Mouse (Mus musculus): ENCODE measurements around the gene Il17ra. TPM values are rescaled to one million over a fixed set of nuclear protein-coding genes. Genes with fewer than 3 reads are reported as not detected.

Gene Il17ra
- total RNA-seq (2021): 1 to 10 TPM; 6.7 to 8.1 TPM
- long read RNA-seq, experiment 1, partial matches to known transcripts: 1 of 6 reads
- long read RNA-seq, experiment 1, other reads (novel, unspliced or antisense): 5 of 6 reads
- long read RNA-seq, experiment 2, partial matches to known transcripts: 0 of 2 reads
- long read RNA-seq, experiment 2, other reads (novel, unspliced or antisense): 2 of 2 reads

- peak within 1 kb of the TSS; percentile 61; the same call in 1 of the 2 replicates for H3K27ac ChIP-seq
- peak within 1 kb of the TSS; percentile 63 for H3K4me3 ChIP-seq
- DNase-seq (ENCODE audit: low spot score in 2 of 2): peak in 1 of 2 experiments; percentile 57
- no peak for TF ChIP-seq CTCF (conservative IDR thresholded peaks at IDR 0.05)
Observed at GRCm38 (mm10) chr6:120463086-120463871, at the start of gene Il17ra. Gene Il17ra (plus strand): TSS chr6:120463247.

- H3K4me3 ChIP-seq: no peak overlapping the region
- no peak for DNase-seq (ENCODE audit: low spot score in 2 of 2)
- TF ChIP-seq CTCF (conservative IDR thresholded peaks at IDR 0.05): no peak
- no peak overlapping the region for H3K27ac ChIP-seq
Observed at GRCm38 (mm10) chr6:120438161-120438560, 24.9 kb upstream of the Il17ra start.

GRCm38 (mm10) chr6:120442171-120442749, 20.8 kb upstream of the Il17ra start:
- no peak for DNase-seq (ENCODE audit: low spot score in 2 of 2)

GRCm38 (mm10) chr6:120443363-120444355, 19.4 kb upstream of the Il17ra start:
- no peak for DNase-seq (ENCODE audit: low spot score in 2 of 2)
- TF ChIP-seq CTCF (conservative IDR thresholded peaks at IDR 0.05): no peak
- H3K4me3 ChIP-seq: no peak overlapping the region
- no peak overlapping the region for H3K27ac ChIP-seq

More at GRCm38 (mm10) chr6:120442171-120442749, 20.8 kb upstream of the Il17ra start:
- H3K4me3 ChIP-seq: no peak overlapping the region
- TF ChIP-seq CTCF (conservative IDR thresholded peaks at IDR 0.05): no peak
- no peak overlapping the region for H3K27ac ChIP-seq

- Histone ChIP-seq H3K27ac (no peak overlapping the region), H3K4me3 (no peak overlapping the region)
- TF ChIP-seq CTCF (conservative IDR thresholded peaks at IDR 0.05): no peak
- DNase-seq (ENCODE audit: low spot score in 2 of 2): no peak
Observed at GRCm38 (mm10) chr6:120450208-120450607, 12.8 kb upstream of the Il17ra start.

GRCm38 (mm10) chr6:120452384-120453102, 10.5 kb upstream of the Il17ra start:
- TF ChIP-seq CTCF (conservative IDR thresholded peaks at IDR 0.05): no peak
- no peak overlapping the region for H3K4me3 ChIP-seq
- no peak for DNase-seq (ENCODE audit: low spot score in 2 of 2)
- no peak overlapping the region for H3K27ac ChIP-seq

- no peak overlapping the region for H3K4me3 ChIP-seq
- no peak for TF ChIP-seq CTCF (conservative IDR thresholded peaks at IDR 0.05)
- DNase-seq (ENCODE audit: low spot score in 2 of 2): no peak
- H3K27ac ChIP-seq: no peak overlapping the region
Observed at GRCm38 (mm10) chr6:120453103-120453445, 10.0 kb upstream of the Il17ra start.

GRCm38 (mm10) chr6:120453556-120453955, 9.5 kb upstream of the Il17ra start:
- TF ChIP-seq CTCF (conservative IDR thresholded peaks at IDR 0.05): no peak
- no peak for DNase-seq (ENCODE audit: low spot score in 2 of 2)
- Histone ChIP-seq H3K4me3 (no peak overlapping the region), H3K27ac (no peak overlapping the region)

GRCm38 (mm10) chr6:120454627-120455077, 8.4 kb upstream of the Il17ra start:
- TF ChIP-seq CTCF (conservative IDR thresholded peaks at IDR 0.05): no peak
- no peak overlapping the region for H3K27ac ChIP-seq
- DNase-seq (ENCODE audit: low spot score in 2 of 2): no peak
- no peak overlapping the region for H3K4me3 ChIP-seq

- no peak for DNase-seq (ENCODE audit: low spot score in 2 of 2)
- no peak overlapping the region for H3K27ac ChIP-seq
- H3K4me3 ChIP-seq: no peak overlapping the region
- peak; percentile 62 for TF ChIP-seq CTCF (conservative IDR thresholded peaks at IDR 0.05)
Observed at GRCm38 (mm10) chr6:120457074-120457473, 6.0 kb upstream of the Il17ra start.

GRCm38 (mm10) chr6:120457751-120458150, 5.3 kb upstream of the Il17ra start:
- TF ChIP-seq CTCF (conservative IDR thresholded peaks at IDR 0.05): no peak
- Histone ChIP-seq H3K27ac (no peak overlapping the region), H3K4me3 (no peak overlapping the region)
- DNase-seq (ENCODE audit: low spot score in 2 of 2): no peak

- DNase-seq (ENCODE audit: low spot score in 2 of 2): no peak
- TF ChIP-seq CTCF (conservative IDR thresholded peaks at IDR 0.05): no peak
- Histone ChIP-seq H3K27ac (no peak overlapping the region), H3K4me3 (no peak overlapping the region)
Observed at GRCm38 (mm10) chr6:120461217-120461616, 1.8 kb upstream of the Il17ra start.
